Mouse (Mus musculus): ENCODE measurements at regions not wholly inside any gene's neighbourhood (a gene's known extent, or its start where the extent isn't known, plus 50 kb on each side); places are given as distances from the start of the nearest gene placed in this dataset.
A peak's percentile ranks its signal among the peaks of the same experiment; 100 is the strongest.

GRCm38 (mm10) chr10:38458975-38459374 lies 362.6 kb downstream of the Rfpl4b start:
- no peak for DNase-seq

GRCm38 (mm10) chr10:38458424-38458823 lies 363.2 kb downstream of the Rfpl4b start:
- DNase-seq, result no peak

GRCm38 (mm10) chr10:38456786-38457185 lies 364.8 kb downstream of the Rfpl4b start:
- no peak for DNase-seq

DNA sequence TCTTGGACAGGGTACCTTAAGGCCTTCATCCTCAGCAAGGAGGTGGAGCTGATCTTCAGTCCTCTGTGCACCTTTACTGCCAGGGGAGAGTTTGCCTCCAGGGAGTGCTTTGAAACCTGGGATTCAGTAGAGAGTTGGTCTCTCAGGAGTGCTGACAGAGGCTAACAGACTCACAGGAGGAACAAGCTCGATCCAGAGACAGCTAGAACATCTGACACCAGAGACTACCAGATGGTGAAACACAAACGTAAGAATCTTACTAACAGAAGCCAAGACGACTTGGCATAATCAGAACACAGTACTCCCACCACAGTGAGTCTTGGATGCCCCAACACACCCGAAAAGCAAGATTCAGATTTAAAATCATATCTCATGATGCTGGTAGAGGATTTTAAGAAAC lies 372.3 kb downstream of the Rfpl4b start:
- no peak for DNase-seq

GRCm38 (mm10) chr10:38447706-38448105 lies 373.9 kb downstream of the Rfpl4b start:
- DNase-seq, result no peak

GRCm38 (mm10) chr10:38447256-38447655 lies 374.3 kb downstream of the Rfpl4b start:
- no peak for DNase-seq

GRCm38 (mm10) chr10:38439286-38439685 lies 382.3 kb downstream of the Rfpl4b start:
- DNase-seq, result no peak

DNA sequence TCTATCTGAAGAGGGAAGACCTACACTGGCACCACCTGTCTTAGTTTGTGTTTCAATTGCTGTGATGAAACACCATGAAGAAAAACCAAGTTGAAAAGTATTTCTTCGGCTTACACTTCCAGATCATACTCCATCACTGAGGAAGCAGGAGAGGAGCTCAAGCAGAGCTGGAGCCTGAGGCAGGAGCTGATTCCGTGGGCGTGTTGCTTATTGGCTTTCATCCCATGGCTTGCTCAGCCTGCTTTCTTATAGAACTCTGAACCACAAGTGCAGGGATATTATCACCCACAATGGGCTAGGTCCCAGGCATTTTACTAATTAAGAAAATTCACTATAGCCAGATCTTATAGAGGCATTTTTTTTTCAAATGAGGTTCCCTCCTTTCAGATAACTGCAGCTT lies 384.7 kb downstream of the Rfpl4b start:
- no peak for DNase-seq

DNA sequence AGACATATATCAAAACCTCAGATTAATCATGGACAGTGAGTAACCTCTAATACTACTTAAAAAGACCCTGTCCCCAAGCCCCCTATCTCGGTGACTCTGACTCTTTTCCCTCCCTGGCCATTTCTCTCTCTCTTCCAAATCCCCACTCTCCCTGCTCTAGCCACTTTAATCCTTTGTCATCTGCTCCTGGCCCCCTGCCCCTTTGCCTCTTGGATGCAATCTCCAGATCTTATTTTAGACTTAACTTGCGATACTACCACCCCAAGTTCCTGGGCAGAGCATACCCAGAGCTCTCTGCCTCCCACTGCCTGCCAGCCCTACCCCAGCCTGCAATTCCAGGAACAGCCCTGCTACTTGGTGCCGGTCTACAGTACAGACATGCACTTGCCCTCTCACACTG lies 400.0 kb downstream of the Rfpl4b start:
- DNase-seq, result no peak

DNA sequence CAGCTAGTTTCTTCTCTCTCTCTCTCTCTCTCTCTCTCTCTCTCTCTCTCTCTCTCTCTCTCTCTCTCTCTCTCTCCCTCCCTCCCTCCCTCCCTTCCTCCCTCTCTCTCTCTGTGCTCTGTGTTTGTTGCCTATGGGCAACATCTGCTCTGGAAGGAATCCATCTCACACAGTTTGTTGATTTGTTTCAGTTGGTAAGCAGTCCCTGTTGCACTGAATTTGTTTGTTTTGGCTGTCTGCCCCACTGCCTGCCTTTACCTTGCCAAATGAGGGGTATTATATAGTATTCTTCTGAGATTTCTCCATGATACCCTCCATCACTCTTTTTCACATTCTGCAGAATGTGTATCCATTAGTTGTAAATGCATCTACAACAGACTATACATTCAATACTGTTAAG lies 401.8 kb downstream of the Rfpl4b start:
- no peak for DNase-seq

- DNase-seq, result peak; percentile 17 to 22
Observed at GRCm38 (mm10) chr10:38383161-38383560, 438.4 kb downstream of the Rfpl4b start.

GRCm38 (mm10) chr10:38381873-38382296 lies 439.7 kb downstream of the Rfpl4b start:
- no peak for DNase-seq

GRCm38 (mm10) chr10:38380388-38380787 lies 441.2 kb downstream of the Rfpl4b start:
- no peak for DNase-seq

- no peak for DNase-seq
Observed at GRCm38 (mm10) chr10:38366776-38367175, 454.8 kb downstream of the Rfpl4b start.

DNA sequence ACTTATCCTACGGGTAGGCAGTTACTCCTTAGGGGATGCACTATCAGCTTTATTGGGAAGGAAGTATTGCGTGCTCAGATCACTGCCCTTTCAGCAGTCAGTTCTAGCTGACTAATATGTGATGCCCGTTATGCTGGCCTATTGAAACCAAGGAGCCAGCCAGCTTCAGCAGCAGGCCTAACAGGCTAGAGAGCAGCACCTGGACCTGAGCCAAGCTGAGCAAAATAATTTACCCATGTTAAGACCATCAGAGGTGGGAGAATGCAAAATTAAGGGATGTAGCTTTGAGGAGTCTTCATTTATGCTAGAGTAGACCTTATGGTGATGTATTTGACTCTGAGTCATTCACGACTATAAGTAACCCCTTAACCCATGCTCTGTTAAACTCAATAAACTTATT lies 456.7 kb downstream of the Rfpl4b start:
- DNase-seq, result no peak

GRCm38 (mm10) chr10:38357539-38358232 lies 463.9 kb downstream of the Rfpl4b start:
- DNase-seq, result peak in 1 of 2 experiments; percentile 1

- DNase-seq, result no peak
Observed at GRCm38 (mm10) chr10:38353973-38354372, 467.6 kb downstream of the Rfpl4b start.

DNA sequence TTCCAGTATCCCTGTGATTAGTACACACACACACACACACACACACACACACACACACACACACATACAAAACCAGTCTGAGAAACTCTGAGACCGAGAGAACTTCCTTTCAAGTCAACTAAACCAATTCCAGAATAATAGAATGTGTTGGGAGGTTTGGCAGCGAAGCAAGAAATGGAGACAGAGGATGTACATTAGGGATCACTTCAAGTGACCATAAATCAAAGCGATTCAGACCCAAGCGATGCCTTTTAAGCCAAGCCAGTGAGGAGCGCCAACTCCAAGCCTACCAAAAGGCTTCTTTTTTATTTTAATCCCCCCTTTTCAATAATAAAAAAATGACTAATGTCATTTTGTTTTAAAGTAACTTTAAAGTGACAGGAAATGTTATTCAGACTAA lies 468.1 kb downstream of the Rfpl4b start:
- DNase-seq, result no peak

DNA sequence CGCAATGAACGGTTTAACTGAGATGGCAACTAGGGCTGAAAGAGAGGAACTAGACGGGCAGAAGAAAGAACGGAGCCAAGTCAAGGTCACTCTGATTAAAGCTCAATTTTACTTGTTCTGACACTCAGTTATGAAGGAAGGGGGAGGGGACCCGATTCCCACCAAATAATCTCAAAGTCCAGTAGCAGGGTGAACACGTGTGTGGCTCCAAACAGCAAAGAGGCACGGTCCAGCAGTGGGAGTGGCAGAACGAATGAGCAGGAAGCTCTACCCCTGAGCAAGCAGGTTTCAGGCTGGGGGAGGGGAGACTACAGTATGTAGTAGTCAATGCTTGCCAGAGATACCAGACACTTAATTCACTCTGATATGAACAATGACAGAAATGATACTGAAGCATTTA lies 474.6 kb downstream of the Rfpl4b start:
- DNase-seq, result peak; percentile 64 to 66

DNA sequence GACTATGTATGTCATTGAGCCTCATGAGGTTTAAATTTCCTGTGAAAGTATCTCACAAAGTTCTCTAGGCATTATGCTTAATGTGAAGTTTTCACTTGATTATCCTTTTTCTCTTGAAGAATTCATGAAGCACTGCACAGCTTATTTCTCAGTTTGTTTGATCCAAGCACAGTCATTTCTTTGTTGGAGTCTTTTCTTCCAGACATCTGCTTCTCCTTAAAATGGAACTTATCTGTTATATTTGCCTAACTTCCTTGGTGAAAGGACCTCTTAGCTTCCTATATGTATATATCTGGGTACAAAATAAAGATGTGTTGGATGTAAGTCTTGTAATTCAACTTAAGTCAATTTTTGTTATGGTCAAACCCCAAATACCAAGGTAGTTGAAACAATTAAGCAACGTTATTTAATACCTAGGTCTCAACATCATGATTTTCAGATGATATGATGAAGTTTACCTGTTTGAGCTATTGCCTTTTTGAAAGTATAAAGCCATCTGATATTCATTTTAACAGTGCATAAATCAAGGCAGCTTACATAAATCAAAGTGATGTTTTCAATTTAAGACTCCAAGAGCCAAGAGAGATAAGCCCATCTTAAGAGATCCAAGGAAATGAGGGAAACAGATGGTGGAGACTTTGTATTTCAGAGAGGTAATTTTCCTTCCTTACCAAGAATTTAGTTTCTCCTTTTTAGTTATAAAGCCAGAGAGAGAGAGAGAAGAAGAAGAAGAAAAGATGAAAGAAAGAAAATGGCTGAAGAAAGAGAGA lies 481.0 kb downstream of the Rfpl4b start:
- DNase-seq, result no peak

DNA sequence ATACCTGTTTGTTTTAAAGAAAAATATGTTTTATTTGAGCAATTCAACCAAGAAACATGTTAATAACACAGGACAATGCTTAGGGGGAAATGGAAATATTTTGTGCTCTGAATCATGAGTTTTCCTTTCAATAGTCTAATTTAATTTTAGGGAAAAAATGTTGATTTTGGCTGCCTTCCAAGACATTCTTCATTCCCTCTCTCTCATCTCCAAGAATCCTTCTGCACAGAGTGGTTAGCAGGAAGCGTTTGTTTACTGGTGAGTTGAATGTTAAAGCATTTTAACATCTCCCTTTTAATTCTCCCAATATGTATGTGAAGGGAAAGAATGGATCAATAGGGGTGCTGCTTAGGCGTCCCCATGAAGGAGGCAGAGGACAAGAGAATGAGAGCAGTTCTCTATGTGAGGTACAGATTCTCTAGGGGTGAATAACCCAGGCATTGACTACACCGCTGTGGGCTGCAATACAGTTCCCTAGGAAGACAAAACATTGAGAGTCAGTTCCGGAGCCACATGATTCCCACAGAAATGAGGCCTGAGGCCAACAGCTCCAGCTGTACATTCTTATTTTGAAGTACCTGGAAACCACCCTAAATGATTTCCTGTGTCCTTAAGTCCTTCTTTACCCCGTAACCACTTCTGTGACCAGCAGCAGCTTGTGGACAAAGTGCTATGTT lies 512.7 kb downstream of the Rfpl4b start:
- peak in 1 of 2 experiments; percentile 2 for DNase-seq

DNA sequence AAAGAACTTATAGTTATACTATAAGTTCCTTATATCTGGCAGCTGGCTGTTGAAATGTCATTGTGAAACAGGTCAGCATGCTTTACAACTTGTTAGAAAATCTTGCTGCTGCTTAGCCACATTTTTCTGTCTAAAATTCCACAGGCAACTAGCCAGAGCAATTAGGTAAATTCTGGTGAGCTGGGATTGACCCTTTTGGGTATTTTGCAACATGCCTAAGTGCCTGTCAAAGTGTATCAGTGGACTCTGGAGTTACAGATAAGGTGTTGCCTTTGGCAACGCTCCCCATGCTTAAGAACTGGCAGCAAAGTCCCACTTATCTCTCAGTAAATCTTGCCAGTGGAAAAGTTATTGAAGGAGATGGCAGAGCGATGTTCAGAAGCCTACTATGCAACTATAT lies 525.9 kb downstream of the Rfpl4b start:
- no peak for DNase-seq

GRCm38 (mm10) chr10:38288689-38289283 lies 532.8 kb downstream of the Rfpl4b start:
- DNase-seq, result no peak

All from kidney, postnatal 36 days (tissue).